Mouse (Mus musculus): Measurements from ENCODE around the gene Stx16. TPM values are rescaled to one million over a fixed set of nuclear protein-coding genes. Genes with fewer than 3 reads are reported as not detected.

Gene Stx16
- polyA plus RNA-seq, 1 experiment = 70.4 TPM

DNA sequence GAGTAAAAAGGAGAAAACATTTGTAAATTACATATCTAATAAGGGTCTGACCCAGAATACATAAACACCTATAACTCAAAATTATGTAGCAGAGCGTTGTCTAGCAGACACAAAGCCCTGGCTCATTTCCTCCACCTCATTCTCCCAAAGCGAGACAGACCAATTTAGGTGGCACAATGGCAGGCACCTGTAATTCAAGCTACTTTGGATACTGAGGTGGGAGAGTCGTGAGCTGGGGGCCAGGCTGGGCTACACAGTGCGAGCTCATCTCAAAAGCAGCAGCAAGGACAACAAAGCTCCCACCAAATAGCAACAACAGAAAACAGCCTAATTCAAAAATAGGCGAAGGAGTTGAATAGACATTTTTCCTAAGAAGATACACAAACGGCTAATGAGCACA lies 52.8 kb downstream of the Stx16 start:
- 93% methylated on average over 6 of the region's 6 CpGs for WGBS
- TF ChIP-seq CTCF (IDR thresholded peaks at IDR 0.05; ENCODE audit: borderline replicate concordance, control insufficient read depth, extremely low read depth, insufficient read depth, low read length, poor library complexity) = no peak
- no peak for TF ChIP-seq POLR2A (IDR thresholded peaks at IDR 0.05; ENCODE audit: control insufficient read depth, extremely low read depth, insufficient read depth, low read length, poor library complexity)
- Histone ChIP-seq H3K36me3 (ENCODE audit: control insufficient read depth, insufficient read depth, low read length) (no peaks in the 10 kb centered on the region), H3K27ac (ENCODE audit: control insufficient read depth, insufficient read depth, low read length) (no peak overlapping the region), H3K4me3 (ENCODE audit: control insufficient read depth, insufficient read depth, low read length) (no peak overlapping the region), H3K27me3 (ENCODE audit: control insufficient read depth, insufficient read depth, low read length) (no peaks in the 10 kb centered on the region), H3K4me1 (replicated peaks; ENCODE audit: control insufficient read depth, insufficient read depth, low read length) (peaks cover 8% of the 10 kb centered on the region)
- DNase-seq = no peak

- no peak for DNase-seq
- TF ChIP-seq CTCF (IDR thresholded peaks at IDR 0.05; ENCODE audit: borderline replicate concordance, control insufficient read depth, extremely low read depth, insufficient read depth, low read length, poor library complexity) = no peak
- TF ChIP-seq POLR2A (IDR thresholded peaks at IDR 0.05; ENCODE audit: control insufficient read depth, extremely low read depth, insufficient read depth, low read length, poor library complexity) = no peak
These were observed 54.5 kb downstream of the Stx16 start for GRCm38 (mm10) chr2:174130468-174131097.

GRCm38 (mm10) chr2:174132413-174132969 lies 56.4 kb downstream of the Stx16 start:
- H3K36me3 ChIP-seq (ENCODE audit: control insufficient read depth, insufficient read depth, low read length) = no peaks in the 10 kb centered on the region
- H3K4me1 ChIP-seq (replicated peaks; ENCODE audit: control insufficient read depth, insufficient read depth, low read length) = no peaks in the 10 kb centered on the region; the same call in 1 of the 2 replicates
- no peak overlapping the region for H3K4me3 ChIP-seq (ENCODE audit: control insufficient read depth, insufficient read depth, low read length)
- no peak for DNase-seq
- WGBS = 89% methylated on average over 8 of the region's 8 CpGs
- TF ChIP-seq CTCF (IDR thresholded peaks at IDR 0.05; ENCODE audit: borderline replicate concordance, control insufficient read depth, extremely low read depth, insufficient read depth, low read length, poor library complexity) = no peak
- TF ChIP-seq POLR2A (IDR thresholded peaks at IDR 0.05; ENCODE audit: control insufficient read depth, extremely low read depth, insufficient read depth, low read length, poor library complexity) = no peak
- H3K27ac ChIP-seq (ENCODE audit: control insufficient read depth, insufficient read depth, low read length) = no peak overlapping the region
- no peaks in the 10 kb centered on the region for H3K27me3 ChIP-seq (ENCODE audit: control insufficient read depth, insufficient read depth, low read length)

More at GRCm38 (mm10) chr2:174130468-174131097, 54.5 kb downstream of the Stx16 start:
- Histone ChIP-seq H3K27ac (ENCODE audit: control insufficient read depth, insufficient read depth, low read length) (no peak overlapping the region), H3K4me3 (ENCODE audit: control insufficient read depth, insufficient read depth, low read length) (no peak overlapping the region), H3K27me3 (ENCODE audit: control insufficient read depth, insufficient read depth, low read length) (no peaks in the 10 kb centered on the region), H3K36me3 (ENCODE audit: control insufficient read depth, insufficient read depth, low read length) (no peaks in the 10 kb centered on the region), H3K4me1 (replicated peaks; ENCODE audit: control insufficient read depth, insufficient read depth, low read length) (peaks cover 8% of the 10 kb centered on the region)
- WGBS = 88% methylated on average over 8 of the region's 8 CpGs

Other genes with a start within 250 kb of the Stx16 start
- 136 and 146 TPM in 2 replicates for gene Npepl1, start 34.0 kb downstream of the Stx16 start, polyA plus RNA-seq (2012; rRNA removed)
- gene Gnas, start 208.0 kb downstream of the Stx16 start, polyA plus RNA-seq (2012; rRNA removed) = 681 and 716 TPM in 2 replicates